Mouse (Mus musculus): Measurements from ENCODE around the gene Itgb2. TPM values are rescaled to one million over a fixed set of nuclear protein-coding genes. Genes with fewer than 3 reads are reported as not detected.

The Itgb2 gene
- 4.4 and 10.5 TPM in 2 replicates for polyA plus RNA-seq (2012; rRNA removed; ENCODE audit: low replicate concordance)

GRCm38 (mm10) chr10:77530140-77530539 is at the start of gene Itgb2:
TSS of gene Itgb2 (plus strand) at chr10:77530252.

GRCm38 (mm10) chr10:77515385-77516348 is 14.4 kb upstream of the Itgb2 start, which contains the start of gene Fam207a:
TSS of gene Fam207a (minus strand) at chr10:77515785.

DNA sequence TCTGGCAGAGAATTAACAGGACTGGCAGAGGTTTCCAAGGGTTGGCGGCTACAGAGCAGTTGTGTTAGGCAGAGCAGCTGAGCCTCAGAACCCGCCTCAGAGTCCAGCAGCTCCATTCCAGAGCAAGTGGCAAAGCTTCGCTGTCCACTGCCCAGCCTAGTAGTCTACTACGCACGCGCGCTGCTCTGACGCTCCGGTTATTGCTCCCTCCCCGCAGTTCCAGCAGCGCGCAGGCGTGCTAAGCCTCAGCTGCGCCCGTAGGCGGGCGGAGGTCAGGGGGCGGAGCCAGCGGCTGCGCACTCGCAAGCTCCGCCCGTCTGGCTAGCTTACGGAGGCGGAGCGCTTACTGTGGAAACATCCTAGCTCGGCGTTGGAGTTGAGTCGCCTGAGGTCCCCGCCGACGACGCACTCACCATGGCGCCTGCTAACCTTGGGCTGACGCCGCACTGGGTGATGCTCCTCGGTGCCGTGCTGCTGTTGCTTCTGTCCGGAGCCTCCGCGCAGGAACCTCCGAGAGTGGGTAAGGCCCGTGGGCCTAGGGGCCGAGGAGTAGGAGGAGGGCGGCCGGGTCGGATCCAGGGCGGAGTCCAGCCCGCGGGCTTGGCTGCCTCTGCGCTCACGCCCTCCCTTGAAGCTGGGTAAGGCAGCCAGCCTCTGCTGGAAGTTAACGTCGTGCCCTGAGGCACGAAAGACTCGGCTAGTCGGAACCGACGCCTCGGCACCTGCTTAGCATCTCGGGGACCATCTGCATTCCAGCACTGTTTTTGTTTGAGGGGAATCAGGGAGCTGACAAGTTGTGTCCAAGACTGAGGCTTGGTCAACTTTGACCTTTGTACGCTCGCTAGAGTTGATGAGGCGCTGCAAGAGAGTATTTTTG is 51.6 kb downstream of the Itgb2 start, which contains the start of gene Pttg1ip:
Gene Pttg1ip (plus strand): TSS at position 313 of the 877 bp plus-strand sequence.

GRCm38 (mm10) chr10:77605908-77606826 is 76.1 kb downstream of the Itgb2 start, which contains the start of the genes Sumo3 and Gm49325:
TSS of gene Sumo3 (plus strand) at chr10:77606097.
TSS of gene Gm49325 (plus strand) at chr10:77606197.

Other genes starting within 250 kb of the Itgb2 start
- gene Adarb1, start 112.0 kb upstream of the Itgb2 start, polyA plus RNA-seq (2012; rRNA removed; ENCODE audit: low replicate concordance): 0.51 and 0.82 TPM in 2 replicates
- 33.9 and 43.1 TPM in 2 replicates for gene Fam207a, start 14.5 kb upstream of the Itgb2 start, polyA plus RNA-seq (2012; rRNA removed; ENCODE audit: low replicate concordance)
- 99.6 and 136 TPM in 2 replicates for gene Pttg1ip, start 51.5 kb downstream of the Itgb2 start, polyA plus RNA-seq (2012; rRNA removed; ENCODE audit: low replicate concordance)
- 114 and 144 TPM in 2 replicates for gene Sumo3, start 75.8 kb downstream of the Itgb2 start, polyA plus RNA-seq (2012; rRNA removed; ENCODE audit: low replicate concordance)
- not detected in 2 replicates for gene Gm49325, start 75.9 kb downstream of the Itgb2 start, polyA plus RNA-seq (2012; rRNA removed; ENCODE audit: low replicate concordance)
- gene Ube2g2, start 92.0 kb downstream of the Itgb2 start, polyA plus RNA-seq (2012; rRNA removed; ENCODE audit: low replicate concordance): 18.6 and 24.1 TPM in 2 replicates
- gene Tspear, start 156.3 kb downstream of the Itgb2 start, polyA plus RNA-seq (2012; rRNA removed; ENCODE audit: low replicate concordance): 0.19 and 0.56 TPM in 2 replicates
- gene Gm19402, start 160.5 kb downstream of the Itgb2 start, polyA plus RNA-seq (2012; rRNA removed; ENCODE audit: low replicate concordance): not detected in 2 replicates
- not detected in 2 replicates for gene Gm9508, start 167.0 kb downstream of the Itgb2 start, polyA plus RNA-seq (2012; rRNA removed; ENCODE audit: low replicate concordance)
- gene Gm10272, start 176.4 kb downstream of the Itgb2 start, polyA plus RNA-seq (2012; rRNA removed; ENCODE audit: low replicate concordance): 1.1 TPM in 1 of 2 replicates, not detected in the other
- gene Gm10024, start 181.2 kb downstream of the Itgb2 start, polyA plus RNA-seq (2012; rRNA removed; ENCODE audit: low replicate concordance): not detected in 2 replicates
- not detected in 2 replicates for gene Gm10142, start 185.6 kb downstream of the Itgb2 start, polyA plus RNA-seq (2012; rRNA removed; ENCODE audit: low replicate concordance)
- gene Krtap12-1, start 190.3 kb downstream of the Itgb2 start, polyA plus RNA-seq (2012; rRNA removed; ENCODE audit: low replicate concordance): 0.43 TPM in 1 of 2 replicates, not detected in the other
- gene Gm10100, start 196.2 kb downstream of the Itgb2 start, polyA plus RNA-seq (2012; rRNA removed; ENCODE audit: low replicate concordance): not detected in 2 replicates
- gene Gm18596, start 212.4 kb downstream of the Itgb2 start, polyA plus RNA-seq (2012; rRNA removed; ENCODE audit: low replicate concordance): not detected in 2 replicates
- not detected in 2 replicates for gene Gm9736, start 221.1 kb downstream of the Itgb2 start, polyA plus RNA-seq (2012; rRNA removed; ENCODE audit: low replicate concordance)
- not detected in 2 replicates for gene Gm3233, start 229.4 kb downstream of the Itgb2 start, polyA plus RNA-seq (2012; rRNA removed; ENCODE audit: low replicate concordance)
- gene Gm3238, start 241.1 kb downstream of the Itgb2 start, polyA plus RNA-seq (2012; rRNA removed; ENCODE audit: low replicate concordance): not detected in 2 replicates
- not detected in 2 replicates for gene Gm7138, start 246.7 kb downstream of the Itgb2 start, polyA plus RNA-seq (2012; rRNA removed; ENCODE audit: low replicate concordance)